Mouse (Mus musculus) ES-E14 (cell line): Measurements from ENCODE around the gene Prkcq.

Experiments used
- CHD2 ChIP-seq: IDR thresholded peaks from 2 replicates; pipeline ENCODE4 v1.6.1; 2014; ENCODE audit warnings: mild to moderate bottlenecking, low read depth, low read length, inconsistent platforms
- HCFC1 ChIP-seq: IDR thresholded peaks from 2 replicates; pipeline ENCODE4 v1.6.1; 2012; ENCODE audit warnings: low read length, inconsistent platforms, borderline replicate concordance; ENCODE audit not compliant: insufficient read depth
- MAFK ChIP-seq: IDR thresholded peaks from 2 replicates; pipeline ENCODE4 v1.6.1; 2014; ENCODE audit warnings: mild to moderate bottlenecking, low read depth, low read length, inconsistent platforms; ENCODE audit not compliant: insufficient read depth
- ZC3H11A ChIP-seq: IDR thresholded peaks from 2 replicates; pipeline ENCODE4 v1.6.1; 2012; ENCODE audit warnings: low read depth, mild to moderate bottlenecking, inconsistent platforms, low read length, borderline replicate concordance
- ZNF384 ChIP-seq: IDR thresholded peaks from 2 replicates; pipeline ENCODE4 v1.6.1; 2012; ENCODE audit warnings: low read depth, low read length, inconsistent platforms

GRCm38 (mm10) chr2:11258181-11258580 is 86.3 kb downstream of the Prkcq start:
- TF ChIP-seq ZNF384: no peak
- no peak for TF ChIP-seq CHD2
- TF ChIP-seq ZC3H11A: no peak
- no peak for TF ChIP-seq MAFK
- no peak for TF ChIP-seq HCFC1
